Mouse (Mus musculus): ENCODE data around the gene Frs2. TPM values are rescaled to one million over a fixed set of nuclear protein-coding genes. Genes with fewer than 3 reads are reported as not detected.

Frs2 gene
- total and polyA plus RNA-seq, 3 experiments = 16.6 to 105 (median 19.6) TPM

DNA sequence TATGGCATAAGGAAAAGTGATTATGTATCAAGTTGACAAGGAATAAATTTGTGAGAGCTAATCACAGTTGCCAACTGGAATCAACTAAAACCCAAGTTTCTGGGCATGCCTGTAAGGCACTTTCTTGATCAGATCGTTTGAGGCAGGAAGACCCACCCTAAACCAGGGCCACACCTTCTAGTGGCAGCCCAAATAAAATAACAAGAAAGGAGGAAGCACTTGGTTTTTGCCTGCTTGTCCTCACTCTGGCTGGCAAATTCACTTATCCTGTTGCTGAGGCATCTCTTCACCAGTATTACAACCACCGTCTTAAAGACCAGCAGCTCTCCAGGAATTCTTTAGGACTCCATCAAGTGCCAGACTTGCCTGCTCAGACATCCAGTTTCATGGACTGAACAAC, 20.9 kb downstream of the Frs2 start:
- Histone ChIP-seq H3K4me3 (ENCODE audit: low read depth, low read length) (no peak overlapping the region), H3K4me1 (ENCODE audit: insufficient read depth, low read depth, low read length) (peaks cover 52% of the 10 kb centered on the region), H3K9me3 (replicated peaks) (0 out of 2 replicates have a peak, but pooled peaks cover 2% of the 10 kb centered on the region), H3K36me3 (replicated peaks) (peaks cover 52% of the 10 kb centered on the region), H3K27me3 (ENCODE audit: insufficient read depth, low read length) (no peaks in the 10 kb centered on the region)
- ATAC-seq (ENCODE audit: extremely low read depth, insufficient number of reproducible peaks, low FRiP score, poor library complexity, severe bottlenecking) = peak; percentile 51
- TF ChIP-seq CTCF (IDR thresholded peaks at IDR 0.05; ENCODE audit: low read depth, low read length) (no peak), GATA1 (IDR thresholded peaks at IDR 0.05; ENCODE audit: borderline replicate concordance, low read length) (no peak), TAL1 (conservative IDR thresholded peaks at IDR 0.05; ENCODE audit: low read depth, low read length) (no peak), GATA2 (IDR thresholded peaks at IDR 0.05; ENCODE audit: borderline replicate concordance, low read depth, low read length) (no peak), POLR2AphosphoS5 (IDR thresholded peaks at IDR 0.05; ENCODE audit: insufficient replicate concordance, low read depth, low read length) (no peak)
- DNase-seq (ENCODE audit: low spot score) = no peak

DNA sequence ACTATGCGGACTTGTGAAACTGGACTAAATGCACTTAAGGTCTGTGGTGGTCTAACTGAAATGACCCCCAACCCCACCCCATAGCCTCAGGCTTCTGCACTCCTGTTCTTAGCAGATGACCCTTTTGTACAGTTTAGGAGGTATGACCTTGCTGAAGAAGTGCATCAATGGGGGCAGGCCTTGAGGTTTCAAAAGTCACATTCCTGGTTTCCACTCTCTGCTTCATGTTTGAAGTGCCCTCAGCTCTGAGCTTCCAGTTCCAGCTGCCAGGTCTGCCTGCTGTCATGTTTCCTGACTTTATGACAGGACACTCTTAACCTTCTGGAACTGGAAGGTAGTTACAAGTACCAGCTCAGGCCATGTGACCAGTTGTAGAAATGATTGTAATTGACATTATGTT, 21.6 kb downstream of the Frs2 start:
- no peak overlapping the region for H3K4me3 ChIP-seq (ENCODE audit: low read depth, low read length)
- no peaks in the 10 kb centered on the region for H3K27me3 ChIP-seq (ENCODE audit: insufficient read depth, low read length)
- ATAC-seq (ENCODE audit: extremely low read depth, insufficient number of reproducible peaks, low FRiP score, poor library complexity, severe bottlenecking) (no peak), DNase-seq (ENCODE audit: low spot score) (no peak)
- TF ChIP-seq POLR2AphosphoS5 (IDR thresholded peaks at IDR 0.05; ENCODE audit: insufficient replicate concordance, low read depth, low read length) (no peak), GATA2 (IDR thresholded peaks at IDR 0.05; ENCODE audit: borderline replicate concordance, low read depth, low read length) (no peak), CTCF (IDR thresholded peaks at IDR 0.05; ENCODE audit: low read depth, low read length) (no peak), TAL1 (conservative IDR thresholded peaks at IDR 0.05; ENCODE audit: low read depth, low read length) (no peak), GATA1 (IDR thresholded peaks at IDR 0.05; ENCODE audit: borderline replicate concordance, low read length) (no peak)
- peaks cover 47% of the 10 kb centered on the region for H3K4me1 ChIP-seq (ENCODE audit: insufficient read depth, low read depth, low read length)
- H3K36me3 ChIP-seq (replicated peaks) = peaks cover 44% of the 10 kb centered on the region
- no peaks in the 10 kb centered on the region for H3K9me3 ChIP-seq (replicated peaks)

DNA sequence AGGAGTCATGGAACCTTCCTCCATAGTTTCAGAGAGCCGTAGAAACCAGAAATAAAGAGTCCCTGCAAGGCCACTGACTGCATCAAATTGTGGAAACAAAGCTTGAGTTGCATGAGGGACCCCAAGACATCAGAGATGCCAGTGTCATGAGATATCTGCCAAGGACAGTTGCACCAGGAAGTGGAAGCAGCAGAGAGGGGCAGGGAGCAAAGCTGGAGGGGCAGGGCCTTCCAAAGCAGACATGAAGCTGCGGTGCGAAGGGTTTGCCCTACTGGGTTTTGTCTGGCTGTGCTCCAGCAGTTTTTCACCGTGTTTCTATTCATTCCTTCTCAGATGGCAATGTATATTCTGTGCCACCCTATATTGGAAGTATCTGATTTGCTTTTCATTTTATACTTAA, 22.1 kb downstream of the Frs2 start:
- Histone ChIP-seq H3K36me3 (replicated peaks) (peaks cover 43% of the 10 kb centered on the region), H3K4me3 (ENCODE audit: low read depth, low read length) (no peak overlapping the region), H3K4me1 (ENCODE audit: insufficient read depth, low read depth, low read length) (peaks cover 47% of the 10 kb centered on the region), H3K27me3 (ENCODE audit: insufficient read depth, low read length) (no peaks in the 10 kb centered on the region), H3K9me3 (replicated peaks) (no peaks in the 10 kb centered on the region)
- TF ChIP-seq CTCF (IDR thresholded peaks at IDR 0.05; ENCODE audit: low read depth, low read length) = no peak
- no peak for TF ChIP-seq GATA2 (IDR thresholded peaks at IDR 0.05; ENCODE audit: borderline replicate concordance, low read depth, low read length)
- TF ChIP-seq TAL1 (conservative IDR thresholded peaks at IDR 0.05; ENCODE audit: low read depth, low read length) = no peak
- TF ChIP-seq GATA1 (IDR thresholded peaks at IDR 0.05; ENCODE audit: borderline replicate concordance, low read length) = no peak
- TF ChIP-seq POLR2AphosphoS5 (IDR thresholded peaks at IDR 0.05; ENCODE audit: insufficient replicate concordance, low read depth, low read length) = no peak
- DNase-seq (ENCODE audit: low spot score) (no peak), ATAC-seq (ENCODE audit: extremely low read depth, insufficient number of reproducible peaks, low FRiP score, poor library complexity, severe bottlenecking) (no peak)

DNA sequence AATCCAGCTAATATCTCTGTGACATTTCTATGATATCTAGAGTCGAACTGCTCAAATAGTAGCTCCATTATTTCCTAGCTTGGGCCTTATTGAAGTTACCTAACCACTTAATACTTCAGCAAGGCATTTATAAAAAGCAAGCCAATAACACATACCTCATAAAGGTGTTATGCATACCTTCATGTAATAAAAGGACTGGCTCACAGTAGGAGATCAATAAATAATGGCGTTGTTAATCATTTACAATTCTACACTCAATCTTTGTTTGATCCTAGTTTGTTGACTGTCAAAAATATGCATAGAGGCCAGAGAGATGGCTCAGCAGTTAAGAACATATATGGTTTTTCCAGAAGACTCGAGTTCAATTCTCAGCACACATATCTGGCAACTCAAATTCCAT, 26.9 kb downstream of the Frs2 start:
- no peak for ATAC-seq (ENCODE audit: extremely low read depth, insufficient number of reproducible peaks, low FRiP score, poor library complexity, severe bottlenecking)
- TF ChIP-seq CTCF (IDR thresholded peaks at IDR 0.05; ENCODE audit: low read depth, low read length) (no peak), GATA2 (IDR thresholded peaks at IDR 0.05; ENCODE audit: borderline replicate concordance, low read depth, low read length) (no peak), TAL1 (conservative IDR thresholded peaks at IDR 0.05; ENCODE audit: low read depth, low read length) (no peak), POLR2AphosphoS5 (IDR thresholded peaks at IDR 0.05; ENCODE audit: insufficient replicate concordance, low read depth, low read length) (no peak), GATA1 (IDR thresholded peaks at IDR 0.05; ENCODE audit: borderline replicate concordance, low read length) (no peak)
- Histone ChIP-seq H3K27me3 (ENCODE audit: insufficient read depth, low read length) (no peaks in the 10 kb centered on the region), H3K9me3 (replicated peaks) (no peaks in the 10 kb centered on the region), H3K36me3 (replicated peaks) (peaks cover 37% of the 10 kb centered on the region), H3K4me3 (ENCODE audit: low read depth, low read length) (no peak overlapping the region), H3K4me1 (ENCODE audit: insufficient read depth, low read depth, low read length) (peaks cover 50% of the 10 kb centered on the region)
- DNase-seq (ENCODE audit: low spot score) = no peak

DNA sequence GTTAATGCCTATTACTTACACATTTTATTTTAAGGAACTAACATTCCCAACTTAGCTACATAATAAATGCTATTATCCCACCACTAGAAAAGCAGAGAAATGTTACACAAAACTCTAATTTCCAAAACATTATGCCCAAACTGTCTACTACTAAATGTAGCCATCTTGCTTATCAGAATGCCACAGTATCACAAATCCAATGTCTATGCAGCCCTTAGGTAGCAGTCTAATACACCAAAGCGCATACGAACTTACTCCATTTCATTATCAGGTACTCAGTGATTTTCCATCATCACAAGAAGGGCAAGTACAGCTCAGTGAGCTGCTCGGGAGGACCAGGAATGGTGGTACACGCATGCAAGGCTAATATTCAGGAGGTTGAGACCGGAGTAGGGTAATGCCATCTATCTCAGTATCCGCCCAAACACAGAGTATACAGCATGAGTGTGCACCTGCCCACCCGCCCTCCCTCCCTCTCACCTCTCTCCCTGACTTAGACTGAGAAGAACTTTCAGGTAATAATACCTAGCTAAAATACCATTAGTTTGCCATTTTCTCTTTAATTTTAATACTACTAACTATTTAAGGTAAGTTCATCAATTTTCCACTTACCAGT, 28.2 kb downstream of the Frs2 start:
- TF ChIP-seq GATA1 (IDR thresholded peaks at IDR 0.05; ENCODE audit: borderline replicate concordance, low read length) = no peak
- Histone ChIP-seq H3K36me3 (replicated peaks) (peaks cover 28% of the 10 kb centered on the region), H3K4me3 (ENCODE audit: low read depth, low read length) (no peak overlapping the region), H3K9me3 (replicated peaks) (no peaks in the 10 kb centered on the region), H3K4me1 (ENCODE audit: insufficient read depth, low read depth, low read length) (peaks cover 50% of the 10 kb centered on the region), H3K27me3 (ENCODE audit: insufficient read depth, low read length) (no peaks in the 10 kb centered on the region)
- no peak for ATAC-seq (ENCODE audit: extremely low read depth, insufficient number of reproducible peaks, low FRiP score, poor library complexity, severe bottlenecking)
- no peak for DNase-seq (ENCODE audit: low spot score)

DNA sequence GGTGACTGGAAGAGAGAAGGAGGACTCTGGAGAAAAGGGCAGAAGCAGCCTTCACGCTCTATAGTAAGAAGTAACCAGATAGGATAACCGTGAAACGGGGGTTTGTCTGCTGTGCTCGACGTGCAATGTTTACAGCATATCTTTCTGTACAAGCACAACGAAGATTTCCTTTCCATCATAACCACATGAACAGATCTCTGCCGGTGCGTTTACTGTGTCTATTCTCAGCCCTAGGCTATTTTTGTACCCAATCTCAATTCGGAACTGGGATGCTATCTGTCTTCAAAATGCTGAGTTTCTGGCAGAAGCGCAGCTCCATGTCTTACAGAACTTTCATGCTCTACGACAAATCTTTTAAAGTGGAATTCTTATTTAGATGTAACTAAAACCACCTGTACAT, 28.8 kb downstream of the Frs2 start:
- H3K4me1 ChIP-seq (ENCODE audit: insufficient read depth, low read depth, low read length) = peaks cover 52% of the 10 kb centered on the region
- no peak for ATAC-seq (ENCODE audit: extremely low read depth, insufficient number of reproducible peaks, low FRiP score, poor library complexity, severe bottlenecking)

More for the DNA sequence above, 28.8 kb downstream of the Frs2 start:
- TF ChIP-seq CTCF (IDR thresholded peaks at IDR 0.05; ENCODE audit: low read depth, low read length) (no peak), GATA2 (IDR thresholded peaks at IDR 0.05; ENCODE audit: borderline replicate concordance, low read depth, low read length) (no peak), TAL1 (conservative IDR thresholded peaks at IDR 0.05; ENCODE audit: low read depth, low read length) (no peak), POLR2AphosphoS5 (IDR thresholded peaks at IDR 0.05; ENCODE audit: insufficient replicate concordance, low read depth, low read length) (no peak), GATA1 (IDR thresholded peaks at IDR 0.05; ENCODE audit: borderline replicate concordance, low read length) (no peak)
- no peak for DNase-seq (ENCODE audit: low spot score)
- peaks cover 26% of the 10 kb centered on the region for H3K36me3 ChIP-seq (replicated peaks)
- no peaks in the 10 kb centered on the region for H3K9me3 ChIP-seq (replicated peaks)
- H3K4me3 ChIP-seq (ENCODE audit: low read depth, low read length) = no peak overlapping the region
- no peaks in the 10 kb centered on the region for H3K27me3 ChIP-seq (ENCODE audit: insufficient read depth, low read length)
